Mouse (Mus musculus): Measurements from ENCODE around the gene Cd300lb. TPM values are rescaled to one million over a fixed set of nuclear protein-coding genes. Genes with fewer than 3 reads are reported as not detected.
A peak's percentile ranks its signal among the peaks of the same experiment; 100 is the strongest.

Cd300lb gene
- total RNA-seq, 2 experiments from 2014 or later, result 82.9 to 107 TPM

DNA sequence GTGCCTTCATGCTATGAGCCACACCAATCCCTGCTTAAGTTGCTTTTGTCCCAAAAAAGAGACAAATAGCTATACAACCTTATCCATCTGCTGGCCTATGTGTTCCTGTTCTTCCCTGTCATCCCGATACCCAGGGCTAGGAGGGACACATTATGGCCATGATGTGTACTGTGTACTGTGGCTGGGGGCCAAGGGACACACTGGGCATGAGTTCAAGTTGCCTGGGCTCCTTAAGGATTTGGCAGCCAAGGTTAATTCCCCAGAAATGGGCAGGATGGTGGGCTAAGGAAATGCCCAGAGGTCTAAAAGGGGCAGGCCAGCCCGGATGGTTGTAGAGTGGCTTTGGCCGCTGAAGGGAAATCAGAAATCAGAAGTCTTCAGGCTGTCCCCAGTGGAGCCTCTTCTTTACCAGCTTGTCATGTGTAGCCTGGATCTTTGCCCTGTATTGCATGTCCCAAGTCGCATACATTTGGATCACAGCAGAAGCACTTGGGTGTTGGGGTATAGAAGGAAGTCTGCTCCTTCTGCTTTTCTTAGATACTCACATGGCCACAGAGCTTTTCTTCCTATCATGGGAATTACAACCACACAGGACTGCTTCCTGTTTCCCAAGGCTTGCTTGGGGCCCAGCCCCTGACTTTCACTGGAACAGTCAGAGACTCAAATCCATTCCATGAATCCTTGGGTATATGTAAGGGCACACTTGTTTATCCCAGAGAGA, 49.6 kb downstream of the Cd300lb start:
- peak; percentile 63 for ATAC-seq (ENCODE audit: poor library complexity, severe bottlenecking)

DNA sequence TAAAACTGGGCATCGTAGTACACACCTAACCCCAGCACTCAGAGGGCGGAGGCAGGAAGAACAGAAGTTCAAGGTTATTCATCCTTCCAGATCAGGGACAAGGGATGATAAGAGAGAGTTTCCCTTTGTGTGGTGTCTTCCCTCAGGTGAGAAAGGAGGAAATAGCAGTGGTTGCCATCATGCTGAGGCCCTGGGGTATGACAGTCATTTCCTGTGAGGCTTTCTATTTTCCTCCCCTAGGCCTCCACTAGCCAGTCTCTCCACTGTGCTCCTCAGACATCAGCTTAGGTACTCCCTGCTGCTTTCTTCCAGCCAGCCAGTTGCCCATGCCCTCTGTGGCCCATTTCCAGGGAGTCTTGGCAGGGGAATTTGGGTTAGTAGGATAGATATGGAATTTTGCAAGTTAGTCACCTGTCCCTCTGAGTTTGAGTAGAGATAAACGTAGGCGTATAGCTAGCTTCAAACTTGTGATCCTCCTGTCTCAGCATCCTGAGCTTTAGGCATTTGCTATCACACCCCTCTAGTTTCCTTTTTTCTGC, 50.9 kb downstream of the Cd300lb start:
- peak; percentile 41 for ATAC-seq (ENCODE audit: poor library complexity, severe bottlenecking)

- peak; percentile 23 for ATAC-seq (ENCODE audit: poor library complexity, severe bottlenecking)
Measured at GRCm38 (mm10) chr11:114880589-114880988, 53.6 kb downstream of the Cd300lb start.

- no peak for ATAC-seq (ENCODE audit: poor library complexity, severe bottlenecking)
Measured at GRCm38 (mm10) chr11:114880185-114880584, 54.0 kb downstream of the Cd300lb start.

GRCm38 (mm10) chr11:114879666-114880065, 54.5 kb downstream of the Cd300lb start:
- peak; percentile 79 for ATAC-seq (ENCODE audit: poor library complexity, severe bottlenecking)

GRCm38 (mm10) chr11:114877145-114877544, 57.0 kb downstream of the Cd300lb start:
- 0 out of 2 replicates have a peak, but pooled peaks have one; percentile 17 for ATAC-seq (ENCODE audit: poor library complexity, severe bottlenecking)

DNA sequence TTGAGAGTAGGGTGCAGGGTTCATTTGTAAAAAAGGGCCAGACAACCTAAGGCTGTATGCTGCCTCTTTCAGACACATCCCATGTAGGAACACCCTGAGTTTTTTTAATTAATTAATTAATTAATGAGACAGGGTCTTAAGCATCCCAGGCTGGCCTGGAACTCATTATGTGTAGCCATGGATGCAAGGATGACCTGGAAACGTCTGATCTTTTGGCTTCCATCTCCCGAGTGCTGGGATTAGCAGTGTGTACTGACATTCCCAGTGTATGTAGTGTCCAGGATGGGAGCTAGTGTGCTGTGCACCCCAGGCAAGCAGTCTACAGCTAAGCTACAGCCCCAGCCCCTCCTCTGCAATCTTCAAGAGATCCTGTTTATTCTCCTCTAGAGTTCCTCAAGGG, 57.6 kb downstream of the Cd300lb start:
- ATAC-seq (ENCODE audit: poor library complexity, severe bottlenecking), result no peak

- no peak for ATAC-seq (ENCODE audit: poor library complexity, severe bottlenecking)
Measured at GRCm38 (mm10) chr11:114876176-114876575, 58.0 kb downstream of the Cd300lb start.

GRCm38 (mm10) chr11:114875301-114875801, 58.8 kb downstream of the Cd300lb start:
- no peak for ATAC-seq (ENCODE audit: poor library complexity, severe bottlenecking)

DNA sequence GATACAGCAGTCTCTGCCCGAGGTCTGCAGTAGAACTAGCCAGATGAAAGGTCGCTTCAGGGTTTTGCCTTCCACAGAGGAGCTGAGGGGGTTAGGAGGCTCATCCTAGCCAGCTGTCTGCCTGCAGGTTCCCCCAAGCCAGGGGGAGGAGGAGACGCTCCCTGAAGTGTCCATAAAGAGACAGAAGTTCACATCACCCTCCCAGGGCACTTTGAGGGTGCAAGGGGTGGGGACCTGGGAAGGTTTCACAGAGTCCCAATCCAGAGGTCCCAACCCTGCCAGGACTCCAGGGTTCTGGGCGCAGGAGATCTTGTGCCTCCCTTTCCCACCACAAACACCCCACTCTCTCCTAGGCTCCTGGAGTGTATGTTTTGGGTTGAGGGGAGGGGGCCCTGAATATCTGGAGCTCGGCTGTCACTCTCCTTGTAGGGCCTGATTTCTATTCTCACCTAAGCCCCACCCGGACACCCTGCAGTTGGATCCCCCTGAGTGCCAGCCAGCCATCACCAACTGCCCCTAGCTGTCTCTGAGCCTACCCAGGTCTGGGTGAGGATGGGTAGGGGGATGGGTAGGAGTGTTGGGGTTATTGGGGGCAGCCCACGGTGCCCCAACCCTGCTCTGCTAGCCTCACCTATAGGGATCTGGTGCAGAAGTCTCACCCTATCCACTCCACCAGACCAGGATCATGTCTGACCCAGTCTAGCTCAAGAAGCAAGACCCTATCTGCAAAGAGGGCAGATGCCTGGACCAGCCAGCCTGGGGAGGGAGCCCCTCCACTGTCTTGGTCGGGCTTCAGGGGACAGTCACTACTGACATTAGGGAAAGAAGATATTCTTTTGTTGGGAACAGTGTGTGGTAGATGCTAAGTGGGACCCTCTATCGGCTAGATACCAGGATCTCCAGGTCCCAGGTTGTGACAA, 59.7 kb downstream of the Cd300lb start:
- ATAC-seq (ENCODE audit: poor library complexity, severe bottlenecking), result no peak

GRCm38 (mm10) chr11:114873022-114873817, 61.0 kb downstream of the Cd300lb start:
- ATAC-seq (ENCODE audit: poor library complexity, severe bottlenecking), result peak; percentile 43

Other genes starting within 250 kb of the Cd300lb start
- not detected in 2 replicates for gene Dnaic2, start 207.0 kb downstream of the Cd300lb start, total RNA-seq (2015)
- gene Dnaic2, start 207.0 kb downstream of the Cd300lb start, total RNA-seq (2017), result not detected in 2 replicates
- gene Kif19a, start 169.0 kb downstream of the Cd300lb start, total RNA-seq (2015), result 0.16 and 0.27 TPM in 2 replicates
- gene Kif19a, start 169.0 kb downstream of the Cd300lb start, total RNA-seq (2017), result 0.11 and 0.69 TPM in 2 replicates
- not detected in 2 replicates for gene Btbd17, start 138.4 kb downstream of the Cd300lb start, total RNA-seq (2015)
- not detected in 2 replicates for gene Btbd17, start 138.4 kb downstream of the Cd300lb start, total RNA-seq (2017)
- not detected in 2 replicates for gene Gpr142, start 135.5 kb downstream of the Cd300lb start, total RNA-seq (2015)
- gene Gpr142, start 135.5 kb downstream of the Cd300lb start, total RNA-seq (2017), result not detected in 2 replicates
- gene Gprc5c, start 83.2 kb downstream of the Cd300lb start, total RNA-seq (2015), result 0.04 and 0.32 TPM in 2 replicates
- gene Gprc5c, start 83.2 kb downstream of the Cd300lb start, total RNA-seq (2017), result 0.37 and 0.89 TPM in 2 replicates
- 38.1 and 38.5 TPM in 2 replicates for gene Cd300a, start 44.3 kb downstream of the Cd300lb start, total RNA-seq (2015)
- 71.1 and 83.8 TPM in 2 replicates for gene Cd300a, start 44.3 kb downstream of the Cd300lb start, total RNA-seq (2017)
- gene Cd300c, start 34.8 kb upstream of the Cd300lb start, total RNA-seq (2015), result 8.6 and 13.3 TPM in 2 replicates
- gene Cd300c, start 34.8 kb upstream of the Cd300lb start, total RNA-seq (2017), result 1.3 and 3.1 TPM in 2 replicates
- 28.7 and 33.7 TPM in 2 replicates for gene Cd300ld, start 55.5 kb upstream of the Cd300lb start, total RNA-seq (2015)
- gene Cd300ld, start 55.5 kb upstream of the Cd300lb start, total RNA-seq (2017), result 28.9 and 30.5 TPM in 2 replicates
- gene Cd300c2, start 67.5 kb upstream of the Cd300lb start, total RNA-seq (2015), result 30.8 and 36.3 TPM in 2 replicates
- gene Cd300c2, start 67.5 kb upstream of the Cd300lb start, total RNA-seq (2017), result 23.7 and 26.5 TPM in 2 replicates
- not detected in 2 replicates for gene Cd300ld2, start 81.8 kb upstream of the Cd300lb start, total RNA-seq (2015)
- not detected in 2 replicates for gene Cd300ld2, start 81.8 kb upstream of the Cd300lb start, total RNA-seq (2017)
- gene Cd300ld4, start 92.6 kb upstream of the Cd300lb start, total RNA-seq (2015), result 2.2 TPM in 1 of 2 replicates, not detected in the other
- gene Cd300ld4, start 92.6 kb upstream of the Cd300lb start, total RNA-seq (2017), result not detected in 2 replicates
- 1.1 TPM in 1 of 2 replicates, not detected in the other for gene Cd300ld5, start 103.4 kb upstream of the Cd300lb start, total RNA-seq (2015)
- gene Cd300ld5, start 103.4 kb upstream of the Cd300lb start, total RNA-seq (2017), result not detected in 2 replicates
- gene Cd300ld3, start 114.0 kb upstream of the Cd300lb start, total RNA-seq (2015), result 23.8 and 26.2 TPM in 2 replicates
- gene Cd300ld3, start 114.0 kb upstream of the Cd300lb start, total RNA-seq (2017), result 6.7 and 7.6 TPM in 2 replicates
- 1.7 and 2.6 TPM in 2 replicates for gene Cd300e, start 127.8 kb upstream of the Cd300lb start, total RNA-seq (2015)
- 0.61 and 1.7 TPM in 2 replicates for gene Cd300e, start 127.8 kb upstream of the Cd300lb start, total RNA-seq (2017)
- 4.8 and 6.2 TPM in 2 replicates for gene Rab37, start 157.0 kb upstream of the Cd300lb start, total RNA-seq (2015)
- 8.9 and 15.0 TPM in 2 replicates for gene Rab37, start 157.0 kb upstream of the Cd300lb start, total RNA-seq (2017)
- 22.9 and 25.7 TPM in 2 replicates for gene Cd300lf, start 199.6 kb upstream of the Cd300lb start, total RNA-seq (2015)
- gene Cd300lf, start 199.6 kb upstream of the Cd300lb start, total RNA-seq (2017), result 28.1 and 46.6 TPM in 2 replicates
- 77.6 and 92.0 TPM in 2 replicates for gene Slc9a3r1, start 229.0 kb upstream of the Cd300lb start, total RNA-seq (2015)
- 87.5 and 88.7 TPM in 2 replicates for gene Slc9a3r1, start 229.0 kb upstream of the Cd300lb start, total RNA-seq (2017)

Data from megakaryocyte, adult 5-6 weeks (primary cell).